Mouse (Mus musculus): ENCODE data around the gene Ercc6l2. TPM values are rescaled to one million over a fixed set of nuclear protein-coding genes. Genes with fewer than 3 reads are reported as not detected.
"Not testable (repeated sequence)": the region's sequence is repeated elsewhere in the genome, so short reads cannot be mapped to it uniquely, and the experiment has no call there.

Ercc6l2 gene
- polyA plus RNA-seq, 1 experiment from 2014 or later: 18.0 TPM

GRCm38 (mm10) chr13:63916568-63916967 is 101.5 kb downstream of the Ercc6l2 start:
- Histone ChIP-seq H3K27me3 (replicated peaks; ENCODE audit: control insufficient read depth, insufficient read depth, low read length) (no peaks in the 10 kb centered on the region), H3K4me1 (replicated peaks; ENCODE audit: control insufficient read depth, insufficient read depth, low read length) (peaks cover 24% of the 10 kb centered on the region), H3K4me3 (ENCODE audit: low read depth, low read length) (no peak overlapping the region), H3K9me3 (ENCODE audit: control insufficient read depth, low read length) (no peaks in the 10 kb centered on the region), H3K9ac (ENCODE audit: low read depth, low read length) (no peak overlapping the region), H3K4me2 (no peak overlapping the region), H3K36me3 (ENCODE audit: control insufficient read depth, insufficient read depth, low read length) (no peaks in the 10 kb centered on the region), H3K27ac (ENCODE audit: low read depth, low read length) (peak overlapping the region; percentile 59; the same call in 1 of the 2 replicates)
- DNase-seq (ENCODE audit: low spot score) (no peak), ATAC-seq (replicated peaks; ENCODE audit: low FRiP score) (no peak)
- 87% methylated on average over 8 of the region's 8 CpGs for WGBS

GRCm38 (mm10) chr13:63917198-63917767 is 102.2 kb downstream of the Ercc6l2 start:
- Histone ChIP-seq H3K4me3 (ENCODE audit: low read depth, low read length) (no peak overlapping the region), H3K36me3 (ENCODE audit: control insufficient read depth, insufficient read depth, low read length) (no peaks in the 10 kb centered on the region), H3K9ac (ENCODE audit: low read depth, low read length) (no peak overlapping the region), H3K4me2 (peak overlapping the region; percentile 3; the same call in 1 of the 2 replicates), H3K27ac (ENCODE audit: low read depth, low read length) (peak overlapping the region; percentile 59; the same call in 1 of the 2 replicates), H3K9me3 (ENCODE audit: control insufficient read depth, low read length) (no peaks in the 10 kb centered on the region), H3K4me1 (replicated peaks; ENCODE audit: control insufficient read depth, insufficient read depth, low read length) (peaks cover 24% of the 10 kb centered on the region), H3K27me3 (replicated peaks; ENCODE audit: control insufficient read depth, insufficient read depth, low read length) (no peaks in the 10 kb centered on the region)
- WGBS: 45% methylated on average over 11 of the region's 11 CpGs
- ATAC-seq (replicated peaks; ENCODE audit: low FRiP score) (peak; percentile 62), DNase-seq (ENCODE audit: low spot score) (no peak)

- H3K27me3 ChIP-seq (replicated peaks; ENCODE audit: control insufficient read depth, insufficient read depth, low read length): no peaks in the 10 kb centered on the region
- peak overlapping the region; percentile 7; the same call in 1 of the 2 replicates for H3K4me2 ChIP-seq
- H3K27ac ChIP-seq (ENCODE audit: low read depth, low read length): peak overlapping the region; percentile 59
- H3K4me1 ChIP-seq (replicated peaks; ENCODE audit: control insufficient read depth, insufficient read depth, low read length): peaks cover 24% of the 10 kb centered on the region
- ATAC-seq (replicated peaks; ENCODE audit: low FRiP score) (no peak), DNase-seq (ENCODE audit: low spot score) (no peak)
- H3K9me3 ChIP-seq (ENCODE audit: control insufficient read depth, low read length): no peaks in the 10 kb centered on the region
- H3K4me3 ChIP-seq (ENCODE audit: low read depth, low read length): no peak overlapping the region
- H3K9ac ChIP-seq (ENCODE audit: low read depth, low read length): 0 out of 2 replicates have a peak overlapping the region, but pooled peaks have one; percentile 40
- no peaks in the 10 kb centered on the region for H3K36me3 ChIP-seq (ENCODE audit: control insufficient read depth, insufficient read depth, low read length)
- WGBS: 39% methylated on average over 11 of the region's 11 CpGs
Observed at GRCm38 (mm10) chr13:63917776-63918621, 103.0 kb downstream of the Ercc6l2 start.

GRCm38 (mm10) chr13:63918733-63919422 is 103.8 kb downstream of the Ercc6l2 start:
- Histone ChIP-seq H3K27me3 (replicated peaks; ENCODE audit: control insufficient read depth, insufficient read depth, low read length) (no peaks in the 10 kb centered on the region), H3K9ac (ENCODE audit: low read depth, low read length) (0 out of 2 replicates have a peak overlapping the region, but pooled peaks have one; percentile 40), H3K27ac (ENCODE audit: low read depth, low read length) (peak overlapping the region; percentile 59), H3K4me3 (ENCODE audit: low read depth, low read length) (no peak overlapping the region), H3K36me3 (ENCODE audit: control insufficient read depth, insufficient read depth, low read length) (no peaks in the 10 kb centered on the region), H3K9me3 (ENCODE audit: control insufficient read depth, low read length) (no peaks in the 10 kb centered on the region), H3K4me1 (replicated peaks; ENCODE audit: control insufficient read depth, insufficient read depth, low read length) (peaks cover 24% of the 10 kb centered on the region), H3K4me2 (no peak overlapping the region)
- DNase-seq (ENCODE audit: low spot score) (no peak), ATAC-seq (replicated peaks; ENCODE audit: low FRiP score) (no peak)
- 66% methylated on average over 18 of the region's 18 CpGs for WGBS

GRCm38 (mm10) chr13:63924036-63924435 is 109.0 kb downstream of the Ercc6l2 start:
- H3K4me1 ChIP-seq (replicated peaks; ENCODE audit: control insufficient read depth, insufficient read depth, low read length); H3K4me2 ChIP-seq; ATAC-seq (replicated peaks; ENCODE audit: low FRiP score); H3K36me3 ChIP-seq (ENCODE audit: control insufficient read depth, insufficient read depth, low read length); H3K27ac ChIP-seq (ENCODE audit: low read depth, low read length); H3K9ac ChIP-seq (ENCODE audit: low read depth, low read length); H3K27me3 ChIP-seq (replicated peaks; ENCODE audit: control insufficient read depth, insufficient read depth, low read length); H3K9me3 ChIP-seq (ENCODE audit: control insufficient read depth, low read length); H3K4me3 ChIP-seq (ENCODE audit: low read depth, low read length); DNase-seq (ENCODE audit: low spot score): not testable (repeated sequence)
- WGBS: 44% methylated on average over 2 of the region's 6 CpGs

- WGBS: 45% methylated on average over 4 of the region's 4 CpGs
- Histone ChIP-seq H3K4me2 (no peak overlapping the region), H3K27me3 (replicated peaks; ENCODE audit: control insufficient read depth, insufficient read depth, low read length) (no peaks in the 10 kb centered on the region), H3K9me3 (ENCODE audit: control insufficient read depth, low read length) (no peaks in the 10 kb centered on the region), H3K9ac (ENCODE audit: low read depth, low read length) (no peak overlapping the region), H3K27ac (ENCODE audit: low read depth, low read length) (no peak overlapping the region), H3K36me3 (ENCODE audit: control insufficient read depth, insufficient read depth, low read length) (no peaks in the 10 kb centered on the region), H3K4me1 (replicated peaks; ENCODE audit: control insufficient read depth, insufficient read depth, low read length) (peaks cover 10% of the 10 kb centered on the region), H3K4me3 (ENCODE audit: low read depth, low read length) (no peak overlapping the region)
- DNase-seq (ENCODE audit: low spot score): no peak
- no peak for ATAC-seq (replicated peaks; ENCODE audit: low FRiP score)
Observed at GRCm38 (mm10) chr13:63927326-63927725, 112.3 kb downstream of the Ercc6l2 start.

GRCm38 (mm10) chr13:63929351-63929750 is 114.3 kb downstream of the Ercc6l2 start:
- no peak overlapping the region for H3K4me2 ChIP-seq
- no peak overlapping the region for H3K27ac ChIP-seq (ENCODE audit: low read depth, low read length)
- H3K9ac ChIP-seq (ENCODE audit: low read depth, low read length): no peak overlapping the region
- H3K4me3 ChIP-seq (ENCODE audit: low read depth, low read length): no peak overlapping the region
- H3K4me1 ChIP-seq (replicated peaks; ENCODE audit: control insufficient read depth, insufficient read depth, low read length): peaks cover 10% of the 10 kb centered on the region
- H3K27me3 ChIP-seq (replicated peaks; ENCODE audit: control insufficient read depth, insufficient read depth, low read length): no peaks in the 10 kb centered on the region
- no peaks in the 10 kb centered on the region for H3K9me3 ChIP-seq (ENCODE audit: control insufficient read depth, low read length)
- no peaks in the 10 kb centered on the region for H3K36me3 ChIP-seq (ENCODE audit: control insufficient read depth, insufficient read depth, low read length)
- ATAC-seq (replicated peaks; ENCODE audit: low FRiP score) (0 out of 2 replicates have a peak, but pooled peaks have one; percentile 27), DNase-seq (ENCODE audit: low spot score) (no peak)
- WGBS: 45% methylated on average over 1 of the region's 1 CpGs

GRCm38 (mm10) chr13:63929917-63930515 is 115.0 kb downstream of the Ercc6l2 start:
- no peak overlapping the region for H3K9ac ChIP-seq (ENCODE audit: low read depth, low read length)
- ATAC-seq (replicated peaks; ENCODE audit: low FRiP score) (no peak), DNase-seq (ENCODE audit: low spot score) (no peak)
- WGBS: 61% methylated on average over 5 of the region's 5 CpGs
- no peak overlapping the region for H3K4me3 ChIP-seq (ENCODE audit: low read depth, low read length)
- H3K9me3 ChIP-seq (ENCODE audit: control insufficient read depth, low read length): no peaks in the 10 kb centered on the region
- H3K27ac ChIP-seq (ENCODE audit: low read depth, low read length): no peak overlapping the region
- no peak overlapping the region for H3K4me2 ChIP-seq
- peaks cover 10% of the 10 kb centered on the region for H3K4me1 ChIP-seq (replicated peaks; ENCODE audit: control insufficient read depth, insufficient read depth, low read length)
- no peaks in the 10 kb centered on the region for H3K27me3 ChIP-seq (replicated peaks; ENCODE audit: control insufficient read depth, insufficient read depth, low read length)
- H3K36me3 ChIP-seq (ENCODE audit: control insufficient read depth, insufficient read depth, low read length): no peaks in the 10 kb centered on the region
